ENCODE assay signal across 20 mouse cellular contexts in the genomic region with DNA sequence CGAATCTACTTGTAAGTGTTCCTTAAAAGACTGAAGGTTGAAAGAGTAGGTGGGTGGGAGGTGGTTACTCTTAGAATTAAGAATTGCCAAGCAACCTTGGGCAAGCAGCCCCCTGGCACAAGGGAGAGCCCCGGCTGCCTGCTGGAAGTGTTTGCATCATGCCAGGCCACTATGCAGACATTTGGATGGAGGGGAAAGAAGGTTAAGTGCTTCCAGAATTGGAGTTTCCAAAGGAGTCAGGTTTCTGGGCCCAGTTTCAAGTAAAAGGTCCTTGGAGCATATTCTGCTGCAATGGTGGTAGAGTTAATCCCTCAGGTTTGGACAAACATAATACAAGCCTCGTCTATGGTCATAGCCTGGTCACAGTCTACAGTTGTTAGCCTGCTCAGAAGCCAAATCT.
"Had no signal": no experiment of that assay in that cellular context is flagged by ENCODE, and none has a peak within 500 bp of the region (broad histone marks: within the 10 kb centered on the region; RNA-seq: fewer than 3 reads in every experiment).

No protein-coding gene starts in this region.

- H3K36me3 ChIP-seq: midbrain, embryonic 10.5 days; midbrain, embryonic 12.5 days; neural tube, embryonic 13.5 days; neural tube, embryonic 15.5 days; stomach, embryonic 15.5 days had no signal

- ATAC-seq: midbrain, embryonic 16.5 days had no signal

- DNase-seq: lung, adult 18-20 months; lung, embryonic 14.5 days; lung, postnatal 10 days; lung, postnatal 4 days; midbrain, embryonic 14.5 days; retina, postnatal 1 day; right cerebral cortex, adult 18-20 months; right cerebral cortex, postnatal 25 days; right cerebral cortex, postnatal 4 days; thymus, adult 2 months; thymus, postnatal 25 days; thymus, postnatal 4 days had no signal

- H3K4me1 ChIP-seq: midbrain, embryonic 10.5 days; midbrain, embryonic 12.5 days; neural tube, embryonic 13.5 days; neural tube, embryonic 15.5 days; stomach, embryonic 15.5 days had no signal

- H3K4me2 ChIP-seq: lung, embryonic 14.5 days; midbrain, embryonic 12.5 days; neural tube, embryonic 13.5 days; neural tube, embryonic 15.5 days; stomach, embryonic 15.5 days had no signal

- H3K27ac ChIP-seq: midbrain, embryonic 10.5 days; midbrain, embryonic 12.5 days; neural tube, embryonic 13.5 days; neural tube, embryonic 15.5 days; stomach, embryonic 15.5 days; stomach, postnatal 0 days had no signal

- H3K27me3 ChIP-seq: midbrain, embryonic 12.5 days; neural tube, embryonic 13.5 days; neural tube, embryonic 15.5 days; stomach, embryonic 15.5 days had no signal

- H3K4me3 ChIP-seq: midbrain, embryonic 10.5 days; midbrain, embryonic 12.5 days; myocyte; neural tube, embryonic 13.5 days; neural tube, embryonic 15.5 days; stomach, embryonic 15.5 days had no signal

- H3K9me3 ChIP-seq: midbrain, embryonic 10.5 days; midbrain, embryonic 12.5 days; neural tube, embryonic 13.5 days; neural tube, embryonic 15.5 days; stomach, embryonic 15.5 days had no signal

- H3K9ac ChIP-seq: lung, embryonic 14.5 days; midbrain, embryonic 12.5 days; neural tube, embryonic 13.5 days; neural tube, embryonic 15.5 days; stomach, embryonic 15.5 days had no signal
